27 mouse cellular contexts compared by ENCODE assay signal in genomic region chr14:74916691-74917090, GRCm38 (mm10). TPM values are rescaled to one million over a fixed set of nuclear protein-coding genes. Genes with fewer than 3 reads are reported as not detected.
DNase-seq lines count a peak whose midpoint lies in the region; ATAC-seq and TF ChIP-seq lines count a peak whose summit lies in the region.
"Had no signal": no experiment of that assay in that cellular context is flagged by ENCODE, and none has a peak within 500 bp of the region (broad histone marks: within the 10 kb centered on the region; RNA-seq: fewer than 3 reads in every experiment).

No protein-coding gene starts in this region.

- TF ChIP-seq CTCF in intestine, postnatal 0 days (IDR thresholded peaks at IDR 0.05; ENCODE audit: low read depth): no peak
- no peak for TF ChIP-seq CTCF in lung, embryonic 14.5 days (IDR thresholded peaks at IDR 0.05; ENCODE audit: low read depth)

- H3K36me3 ChIP-seq in intestine, embryonic 14.5 days (ENCODE audit: control insufficient read depth, insufficient read depth, low read length): no peaks in the 10 kb centered on the region
- no peaks in the 10 kb centered on the region for H3K36me3 ChIP-seq in intestine, postnatal 0 days (ENCODE audit: control insufficient read depth, insufficient read depth)
- 0 out of 2 replicates have a peak, but pooled peaks cover 3% of the 10 kb centered on the region for H3K36me3 ChIP-seq in lung, embryonic 14.5 days (ENCODE audit: insufficient read depth)
- no peaks in the 10 kb centered on the region for H3K36me3 ChIP-seq in intestine, embryonic 15.5 days
- H3K36me3 ChIP-seq in stomach, embryonic 15.5 days: 0 out of 2 replicates have a peak, but pooled peaks cover 4% of the 10 kb centered on the region
- no peaks in the 10 kb centered on the region for H3K36me3 ChIP-seq in midbrain, embryonic 11.5 days (ENCODE audit: control insufficient read depth, insufficient read depth, low read length)
- H3K36me3 ChIP-seq: forebrain, embryonic 15.5 days; hindbrain, embryonic 15.5 days; midbrain, embryonic 12.5 days had no signal

- no peak overlapping the region for H3K9ac ChIP-seq in intestine, embryonic 14.5 days (ENCODE audit: low read length)
- H3K9ac ChIP-seq in intestine, postnatal 0 days (ENCODE audit: low read depth, low read length): no peak overlapping the region
- H3K9ac ChIP-seq in lung, embryonic 14.5 days: no peak overlapping the region
- no peak overlapping the region for H3K9ac ChIP-seq in intestine, embryonic 15.5 days
- H3K9ac ChIP-seq in stomach, embryonic 15.5 days: no peak overlapping the region
- H3K9ac ChIP-seq in midbrain, embryonic 11.5 days (ENCODE audit: low read length): no peak overlapping the region
- H3K9ac ChIP-seq: forebrain, embryonic 15.5 days; hindbrain, embryonic 15.5 days; limb, embryonic 13.5 days; midbrain, embryonic 12.5 days had no signal

- 0 out of 2 replicates have a peak overlapping the region, but pooled peaks have one; percentile 18 for H3K4me2 ChIP-seq in intestine, embryonic 14.5 days (ENCODE audit: low read length)
- no peak overlapping the region for H3K4me2 ChIP-seq in intestine, postnatal 0 days (replicated peaks; ENCODE audit: low read depth)
- H3K4me2 ChIP-seq in lung, embryonic 14.5 days: no peak overlapping the region
- H3K4me2 ChIP-seq in intestine, embryonic 15.5 days (replicated peaks): peak overlapping the region; percentile 37
- H3K4me2 ChIP-seq in stomach, embryonic 15.5 days: no peak overlapping the region
- H3K4me2 ChIP-seq in midbrain, embryonic 11.5 days: no peak overlapping the region
- H3K4me2 ChIP-seq: forebrain, embryonic 15.5 days; heart, embryonic 11.5 days; hindbrain, embryonic 15.5 days; liver, embryonic 11.5 days; midbrain, embryonic 12.5 days had no signal

- DNase-seq in intestine, embryonic 14.5 days (ENCODE audit: low spot score): no peak
- peak; percentile 57 for DNase-seq in lung, embryonic 14.5 days
- DNase-seq in lung, postnatal 4 days: no peak
- DNase-seq in midbrain, embryonic 11.5 days (ENCODE audit: low spot score, missing footprints): no peak
- DNase-seq: adrenal gland, postnatal 14 days; cerebellum, adult 11 months; cerebellum, adult 9-10 months; cerebellum, postnatal 36 days; gastrocnemius, adult 2 months; gastrocnemius, postnatal 36 days; heart, adult 18-20 months; heart, postnatal 4 days; kidney, postnatal 14 days; lung, postnatal 14 days had no signal

- H3K27ac ChIP-seq in intestine, embryonic 14.5 days (ENCODE audit: low read depth): peak overlapping the region; percentile 30
- no peak overlapping the region for H3K27ac ChIP-seq in intestine, postnatal 0 days (ENCODE audit: low read depth, low read length)
- no peak overlapping the region for H3K27ac ChIP-seq in lung, embryonic 14.5 days (ENCODE audit: low read depth)
- peak overlapping the region; percentile 80; the same call in 1 of the 2 replicates for H3K27ac ChIP-seq in intestine, embryonic 15.5 days
- H3K27ac ChIP-seq in stomach, embryonic 15.5 days: peak overlapping the region; percentile 74; the same call in 1 of the 2 replicates
- no peak overlapping the region for H3K27ac ChIP-seq in midbrain, embryonic 11.5 days (ENCODE audit: low read depth, low read length)
- H3K27ac ChIP-seq: forebrain, embryonic 15.5 days; gastrocnemius, adult 2 months; hindbrain, embryonic 15.5 days; layer of hippocampus, adult 2 months; left cerebral cortex, adult 2 months; limb, embryonic 13.5 days; midbrain, embryonic 12.5 days had no signal

- H3K27me3 ChIP-seq in intestine, embryonic 14.5 days (replicated peaks; ENCODE audit: control insufficient read depth, insufficient read depth, low read length): no peaks in the 10 kb centered on the region
- H3K27me3 ChIP-seq in intestine, postnatal 0 days (replicated peaks; ENCODE audit: control insufficient read depth, insufficient read depth, low read length): no peaks in the 10 kb centered on the region
- no peaks in the 10 kb centered on the region for H3K27me3 ChIP-seq in lung, embryonic 14.5 days (ENCODE audit: insufficient read depth, low read length)
- H3K27me3 ChIP-seq in intestine, embryonic 15.5 days (replicated peaks): no peaks in the 10 kb centered on the region
- H3K27me3 ChIP-seq in stomach, embryonic 15.5 days (replicated peaks): no peaks in the 10 kb centered on the region
- no peaks in the 10 kb centered on the region for H3K27me3 ChIP-seq in midbrain, embryonic 11.5 days (ENCODE audit: control insufficient read depth, insufficient read depth, low read length)
- H3K27me3 ChIP-seq: forebrain, embryonic 15.5 days; hindbrain, embryonic 15.5 days; limb, embryonic 13.5 days; midbrain, embryonic 12.5 days had no signal

- 63% methylated on average over 4 of the region's 4 CpGs for WGBS in intestine, embryonic 14.5 days
- WGBS in intestine, postnatal 0 days: 51% methylated on average over 4 of the region's 4 CpGs
- 46% methylated on average over 4 of the region's 4 CpGs for WGBS in lung, embryonic 14.5 days
- 57% methylated on average over 4 of the region's 4 CpGs for WGBS in intestine, embryonic 15.5 days
- 52% methylated on average over 4 of the region's 4 CpGs for WGBS in stomach, embryonic 15.5 days
- 88% methylated on average over 4 of the region's 4 CpGs for WGBS in midbrain, embryonic 11.5 days

- no peak overlapping the region for H3K4me3 ChIP-seq in intestine, embryonic 14.5 days (ENCODE audit: low read depth, low read length)
- no peak overlapping the region for H3K4me3 ChIP-seq in intestine, postnatal 0 days (ENCODE audit: low read depth, low read length)
- H3K4me3 ChIP-seq in lung, embryonic 14.5 days (ENCODE audit: low read depth, low read length): no peak overlapping the region
- H3K4me3 ChIP-seq in intestine, embryonic 15.5 days (replicated peaks): no peak overlapping the region
- no peak overlapping the region for H3K4me3 ChIP-seq in stomach, embryonic 15.5 days (replicated peaks)
- no peak overlapping the region for H3K4me3 ChIP-seq in midbrain, embryonic 11.5 days (ENCODE audit: low read depth, low read length)
- H3K4me3 ChIP-seq: forebrain, embryonic 15.5 days; gastrocnemius, adult 2 months; hindbrain, embryonic 15.5 days; layer of hippocampus, adult 2 months; left cerebral cortex, adult 2 months; limb, embryonic 13.5 days; midbrain, embryonic 12.5 days had no signal

- ATAC-seq in intestine, embryonic 14.5 days (replicated peaks; ENCODE audit: low FRiP score, low TSS enrichment, low read depth): no peak
- no peak for ATAC-seq in intestine, postnatal 0 days
- ATAC-seq in lung, embryonic 14.5 days (ENCODE audit: insufficient read depth): peak; percentile 44; the same call in 1 of the 2 replicates
- ATAC-seq in intestine, embryonic 15.5 days: no peak
- no peak for ATAC-seq in stomach, embryonic 15.5 days (ENCODE audit: insufficient read depth, low FRiP score, low read depth)
- no peak for ATAC-seq in midbrain, embryonic 11.5 days (ENCODE audit: low FRiP score)
- ATAC-seq: CD4-positive, CD25-positive, alpha-beta regulatory T cell, adult 4 months; forebrain, embryonic 15.5 days; inflammation-experienced regulatory T-cells, adult 6 months had no signal

- peaks cover 42% of the 10 kb centered on the region for H3K4me1 ChIP-seq in intestine, embryonic 14.5 days (replicated peaks; ENCODE audit: control insufficient read depth, insufficient read depth, low read length)
- peaks cover 7% of the 10 kb centered on the region for H3K4me1 ChIP-seq in intestine, postnatal 0 days (replicated peaks; ENCODE audit: control insufficient read depth, insufficient read depth, low read length)
- peaks cover 29% of the 10 kb centered on the region for H3K4me1 ChIP-seq in lung, embryonic 14.5 days (ENCODE audit: insufficient read depth)
- H3K4me1 ChIP-seq in intestine, embryonic 15.5 days (replicated peaks): peaks cover 39% of the 10 kb centered on the region
- H3K4me1 ChIP-seq in stomach, embryonic 15.5 days: peaks cover 31% of the 10 kb centered on the region
- H3K4me1 ChIP-seq in midbrain, embryonic 11.5 days (ENCODE audit: control insufficient read depth, insufficient read depth, low read length): no peaks in the 10 kb centered on the region

- H3K9me3 ChIP-seq in intestine, embryonic 14.5 days (ENCODE audit: control insufficient read depth, low read length): no peaks in the 10 kb centered on the region
- H3K9me3 ChIP-seq in intestine, postnatal 0 days (ENCODE audit: control insufficient read depth): no peaks in the 10 kb centered on the region
- no peaks in the 10 kb centered on the region for H3K9me3 ChIP-seq in lung, embryonic 14.5 days (ENCODE audit: low read depth, low read length)
- H3K9me3 ChIP-seq in intestine, embryonic 15.5 days: no peaks in the 10 kb centered on the region
- no peaks in the 10 kb centered on the region for H3K9me3 ChIP-seq in stomach, embryonic 15.5 days
- no peaks in the 10 kb centered on the region for H3K9me3 ChIP-seq in midbrain, embryonic 11.5 days (ENCODE audit: control insufficient read depth, low read length)
- H3K9me3 ChIP-seq: forebrain, embryonic 15.5 days; hindbrain, embryonic 15.5 days; limb, embryonic 13.5 days; midbrain, embryonic 12.5 days had no signal

RNA-seq across cellular contexts. Expression of gene Lrch1, which starts 31.0 kb away (rescaled TPM):
- 12.6 and 14.4 TPM in 2 replicates for polyA plus RNA-seq in intestine, embryonic 14.5 days (2014; fragmentation: Nextera tagmentation; extraction: Ambion mirVana)
- polyA plus RNA-seq in intestine, postnatal 0 days (2015; fragmentation: Nextera tagmentation; extraction: Ambion mirVana): 4.2 and 4.4 TPM in 2 replicates
- polyA plus RNA-seq in lung, embryonic 14.5 days (2014; fragmentation: Nextera tagmentation; extraction: Ambion mirVana): 18.9 and 23.9 TPM in 2 replicates
- polyA plus RNA-seq in intestine, embryonic 15.5 days (2015; fragmentation: Nextera tagmentation; extraction: Ambion mirVana): 11.8 and 12.5 TPM in 2 replicates
- polyA plus RNA-seq in stomach, embryonic 15.5 days (2015; fragmentation: Nextera tagmentation; extraction: Ambion mirVana): 12.4 and 13.9 TPM in 2 replicates
- 5.8 and 6.7 TPM in 2 replicates for polyA plus RNA-seq in midbrain, embryonic 11.5 days (2014; fragmentation: Nextera tagmentation; extraction: Ambion mirVana)

Comparison
In these comparisons a context has a peak if more than half of its experiments do, and no peak if none do; other contexts are left out.
1. H3K27ac ChIP-seq: peak in intestine, embryonic 14.5 days (single experiment), intestine, embryonic 15.5 days (single experiment) and stomach, embryonic 15.5 days (single experiment); none in intestine, postnatal 0 days (single experiment), lung, embryonic 14.5 days (single experiment) and midbrain, embryonic 11.5 days (single experiment).
2. H3K4me2 ChIP-seq: peak in intestine, embryonic 14.5 days (single experiment) and intestine, embryonic 15.5 days (single experiment); none in intestine, postnatal 0 days (single experiment), lung, embryonic 14.5 days (single experiment), stomach, embryonic 15.5 days (single experiment) and midbrain, embryonic 11.5 days (single experiment).